Mouse (Mus musculus) T-helper 2 cell (primary cell): ENCODE data around the gene Snd1.

Source experiments
- in situ Hi-C: fragments of 300-600 bp; cut with MboI, MseI; formaldehyde crosslinking; loops from one replicate; pipeline ENCODE4 v1.15.1; 2025; ENCODE audit warnings: high pct_unique_total_duplicates

Gene Snd1

DNA sequence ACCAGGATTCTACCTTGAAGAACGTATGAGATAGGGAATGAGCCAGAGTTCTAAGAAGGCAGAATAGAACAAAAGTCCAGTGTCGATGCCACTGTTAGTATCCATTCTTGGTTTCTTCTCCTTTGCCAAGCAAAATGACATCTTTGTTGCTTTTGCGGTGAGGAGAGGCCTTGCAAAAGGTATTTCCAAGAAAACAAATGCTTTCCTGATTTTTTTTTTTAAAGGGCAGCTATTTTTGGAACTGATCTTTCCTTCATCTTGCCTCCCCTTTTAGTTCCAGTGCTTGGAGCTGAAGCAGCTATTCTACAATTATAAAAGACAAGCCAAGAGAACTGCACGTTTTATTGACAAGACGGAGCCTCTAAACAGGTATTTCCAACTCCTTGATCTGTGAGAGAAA lies at the start of gene Snd1:
TSS of gene Snd1 (plus strand) at position 301 of the 400 bp plus-strand sequence.
- in situ Hi-C loops = loop anchor here (5.0 kb wide), 2 partner anchors 48 to 213 kb away; partner anchors contain the start of genes Fscn3 and Gcc1

DNA sequence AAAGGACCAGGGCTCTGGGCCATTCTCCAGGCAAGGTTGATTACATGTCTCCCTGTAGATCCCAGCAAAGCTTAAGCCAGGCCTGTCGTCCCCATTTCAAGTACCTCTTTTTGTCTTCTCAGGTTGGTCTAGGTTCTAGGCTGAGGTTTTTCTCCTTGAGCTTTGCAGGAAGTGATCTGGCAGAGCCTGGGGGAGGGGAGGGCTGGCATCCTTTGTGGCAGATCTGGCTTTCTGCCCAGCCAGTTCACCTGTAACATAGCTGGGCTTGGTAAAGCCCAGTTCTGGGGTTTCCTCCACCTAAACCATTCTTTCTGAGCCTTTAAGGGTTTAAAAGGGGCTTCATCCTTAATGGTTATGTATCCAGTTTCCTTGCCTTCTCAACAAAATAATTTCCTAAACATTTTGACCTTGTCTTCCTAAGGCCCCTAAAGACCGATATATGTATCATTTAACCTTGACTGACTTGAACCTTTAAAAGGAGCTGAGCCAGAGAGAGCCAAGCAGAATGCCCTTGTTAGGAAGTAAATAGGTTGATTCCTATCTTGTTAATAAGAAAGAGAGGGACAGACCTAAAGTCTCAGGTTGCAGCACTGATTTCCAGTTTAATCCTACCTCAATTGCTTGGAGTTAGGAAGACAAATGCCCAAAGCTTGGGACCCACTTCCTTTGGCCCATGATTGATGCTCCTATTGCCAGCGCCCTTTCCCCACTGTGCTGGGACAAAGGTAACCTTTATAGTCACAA lies 47.7 kb upstream of the Snd1 start, which contains the start of gene Fscn3:
TSS of gene Fscn3 (plus strand) at position 694 of the 744 bp plus-strand sequence.
- in situ Hi-C loops = loop anchor here (5.0 kb wide), 1 partner anchor 50 kb away; the partner anchor contains the start of gene Snd1

- in situ Hi-C loops = loop anchor here (5.0 kb wide), 1 partner anchor 49 kb away; the partner anchor contains the start of gene Snd1
Observed at GRCm38 (mm10) chr6:28428290-28428689, 46.6 kb upstream of the Snd1 start, which contains the start of gene Gcc1. Gcc1 (minus strand) TSS chr6:28428390.

- in situ Hi-C loops = loop anchor here (5.0 to 10.0 kb wide), 2 partner anchors 47 to 575 kb away; partner anchors contain the start of gene Snd1
Observed at GRCm38 (mm10) chr6:28429870-28430269, 45.1 kb upstream of the Snd1 start.

DNA sequence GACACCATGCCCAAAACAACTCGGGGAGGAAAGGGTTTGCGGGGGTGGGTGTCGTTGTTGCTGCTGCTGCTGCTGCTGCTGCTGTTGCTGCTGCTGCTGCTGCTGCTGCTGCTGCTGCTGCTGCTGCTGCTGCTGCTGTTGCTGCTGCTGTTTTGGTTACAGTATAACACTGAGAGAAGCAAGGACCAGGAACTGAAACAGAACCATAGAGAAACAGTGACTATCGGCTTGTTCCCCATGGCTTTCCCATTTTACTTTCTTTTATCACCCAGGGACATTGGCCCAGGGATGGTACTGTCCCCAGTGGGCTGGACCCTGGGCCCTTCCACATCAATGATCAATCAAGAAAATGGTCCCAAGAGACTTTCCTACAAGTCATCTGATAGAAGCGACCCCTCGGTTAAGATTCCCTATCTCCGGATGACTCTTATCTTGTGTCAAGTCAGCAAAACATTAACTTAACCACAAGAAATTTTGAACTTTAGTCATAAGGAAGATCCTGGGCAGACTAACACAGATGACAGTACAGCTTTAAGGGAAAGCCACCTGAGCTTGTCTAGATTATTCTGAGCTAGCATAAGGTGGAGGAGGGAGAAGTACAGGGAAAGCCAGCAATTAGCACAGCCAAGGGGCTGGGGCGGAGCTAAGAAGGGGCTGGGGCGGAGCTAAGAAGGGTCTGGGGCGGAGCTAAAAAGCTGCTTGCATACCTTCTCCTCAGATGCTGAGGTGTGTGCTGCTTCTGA lies 44.0 kb upstream of the Snd1 start:
- in situ Hi-C loops = loop anchor here (10.0 kb wide), 1 partner anchor 574 kb away; no protein-coding TSS in a partner anchor

DNA sequence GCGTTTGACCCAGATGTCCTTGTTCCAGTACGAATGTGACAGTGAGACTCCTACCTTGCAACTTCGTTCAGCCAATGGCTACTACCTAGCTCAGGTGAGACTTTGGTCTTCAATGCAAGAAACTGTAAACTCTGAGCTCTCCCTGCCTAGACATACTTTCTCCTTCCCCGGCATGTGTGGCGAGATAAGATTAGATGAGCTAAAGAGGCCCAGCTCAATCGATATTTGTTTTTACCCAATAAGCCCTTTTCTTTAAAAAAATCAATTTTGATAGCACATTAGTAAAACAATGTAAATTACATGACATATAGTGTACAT lies 43.4 kb upstream of the Snd1 start:
- in situ Hi-C loops = loop anchor here (10.0 kb wide), 1 partner anchor 573 kb away; no protein-coding TSS in a partner anchor

DNA sequence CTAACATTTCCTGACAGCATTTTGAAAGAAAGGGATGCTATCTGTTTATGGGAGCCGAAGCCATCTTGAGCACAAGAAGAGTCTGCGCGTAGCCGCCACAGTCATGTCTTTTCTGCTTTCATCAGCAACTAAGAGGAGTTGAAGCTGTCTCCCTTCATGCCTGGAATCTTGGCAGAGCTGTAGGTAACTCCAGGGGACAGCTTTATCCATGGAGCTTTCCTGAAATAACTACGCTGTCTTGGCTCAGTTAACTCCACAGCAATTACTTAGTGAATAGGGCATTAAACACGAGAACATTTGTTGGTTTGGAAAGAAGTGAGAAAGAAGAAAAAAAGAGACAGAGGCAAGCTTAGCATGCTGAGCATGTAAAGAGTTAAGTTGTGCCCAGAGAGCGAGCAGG lies 27.0 kb upstream of the Snd1 start:
- in situ Hi-C loops = no loop called here

DNA sequence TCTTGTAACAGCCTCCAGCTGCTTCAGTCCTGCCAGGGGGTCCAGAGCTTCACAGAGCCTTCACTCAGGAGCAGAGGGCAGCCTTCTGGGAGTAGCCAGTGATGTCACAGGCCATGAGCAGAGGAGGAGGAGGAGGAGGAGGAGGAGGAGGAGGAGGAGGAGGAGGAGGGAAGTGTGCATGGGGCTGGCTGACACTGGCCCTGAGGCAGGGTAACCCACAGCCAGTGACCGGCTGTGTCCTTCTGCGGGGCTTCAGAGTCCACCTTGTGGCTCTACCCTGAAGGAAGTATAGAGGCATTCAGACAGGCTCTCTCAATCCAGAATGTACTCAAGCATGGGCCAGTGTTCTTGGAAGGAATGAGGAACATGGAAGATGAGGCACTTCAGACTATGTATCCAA lies 25.7 kb upstream of the Snd1 start, which contains the start of gene Pax4:
TSS of gene Pax4 (minus strand) at position 101 of the 400 bp plus-strand sequence.
- in situ Hi-C loops = no loop called here

DNA sequence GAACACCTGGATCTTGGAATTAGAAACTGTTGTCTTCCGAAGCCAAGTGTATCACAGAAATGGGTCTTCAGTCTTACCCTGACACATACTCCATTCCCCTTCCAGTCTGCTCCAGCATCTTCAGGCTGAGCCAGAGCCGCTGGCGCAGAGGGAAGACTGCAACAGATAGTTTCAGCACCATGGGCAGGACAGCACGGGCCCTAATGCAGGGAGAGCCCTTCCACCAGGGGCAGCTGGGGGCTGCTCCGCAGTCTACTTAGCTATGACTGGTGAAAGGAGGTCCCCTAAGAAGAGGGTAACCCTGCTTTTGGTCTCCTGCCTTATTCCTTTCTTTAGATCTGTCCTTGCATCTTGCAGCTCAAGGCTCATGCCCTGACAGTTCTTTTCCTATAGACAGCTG lies 24.5 kb upstream of the Snd1 start:
- in situ Hi-C loops = loop anchor here (10.0 kb wide), 1 partner anchor 654 kb away; no protein-coding TSS in a partner anchor

DNA sequence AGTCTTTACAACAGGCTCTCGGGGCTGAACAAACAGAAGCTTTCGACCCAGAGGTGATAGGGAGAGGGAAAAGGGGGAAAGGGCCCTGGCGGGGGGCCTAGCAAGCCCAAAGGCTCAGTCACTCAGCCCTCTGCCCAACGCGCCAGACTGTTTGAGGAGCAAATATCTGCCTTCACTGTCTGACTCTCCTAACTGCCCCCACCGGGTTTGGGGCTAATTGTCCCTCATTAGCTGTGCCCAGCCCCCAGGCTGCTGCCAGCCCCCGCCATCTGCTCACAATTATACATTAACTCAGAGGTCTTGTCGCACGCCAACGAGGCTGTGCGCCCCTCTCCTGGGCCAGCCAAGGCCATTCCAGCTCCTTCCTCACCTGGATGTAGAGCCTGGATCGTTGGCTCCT lies 24.0 kb upstream of the Snd1 start:
- in situ Hi-C loops = loop anchor here (10.0 kb wide), 1 partner anchor 654 kb away; no protein-coding TSS in a partner anchor

DNA sequence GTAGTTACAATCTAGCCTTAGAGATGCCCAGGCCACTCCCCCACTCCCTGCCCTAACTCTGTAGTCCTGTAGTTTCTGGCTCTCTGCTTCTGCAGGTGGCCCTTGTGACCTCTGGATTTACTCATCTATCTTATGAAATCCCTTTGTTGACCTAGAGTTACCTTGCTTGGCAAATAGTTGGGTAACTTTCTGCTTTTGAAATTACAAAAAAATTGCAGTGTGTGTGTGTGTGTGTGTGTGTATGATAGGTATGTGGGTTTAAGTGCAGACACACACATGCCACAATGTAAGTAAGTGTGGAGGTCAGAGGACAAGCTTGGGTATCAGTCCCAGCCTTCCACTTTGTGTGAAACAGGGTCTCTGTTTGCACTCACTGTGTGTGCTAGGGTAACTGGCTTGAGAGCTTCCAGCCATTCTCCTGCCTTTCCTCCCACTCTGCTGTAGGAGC lies 15.7 kb upstream of the Snd1 start:
- in situ Hi-C loops = loop anchor here (10.0 kb wide), 1 partner anchor 646 kb away; no protein-coding TSS in a partner anchor

DNA sequence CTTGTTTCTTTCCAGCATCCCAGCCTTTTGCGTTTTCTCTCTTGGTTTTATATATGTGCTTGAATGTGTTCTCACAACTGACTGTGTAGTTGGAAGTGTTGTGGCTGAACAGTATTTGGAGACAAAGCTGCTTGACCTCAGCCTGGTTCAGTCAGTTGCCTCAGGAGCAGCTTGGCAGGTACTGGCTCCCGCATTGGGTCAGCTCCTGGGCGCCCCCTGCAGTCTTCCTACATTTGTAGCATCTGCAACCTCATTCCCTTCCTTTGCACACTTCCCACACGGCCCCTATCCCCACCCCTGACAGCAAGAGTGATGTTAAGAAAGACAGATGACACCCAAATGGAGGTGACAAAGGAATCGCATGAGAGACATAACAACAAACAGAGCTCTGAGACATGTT lies 14.4 kb upstream of the Snd1 start:
- in situ Hi-C loops = no loop called here

DNA sequence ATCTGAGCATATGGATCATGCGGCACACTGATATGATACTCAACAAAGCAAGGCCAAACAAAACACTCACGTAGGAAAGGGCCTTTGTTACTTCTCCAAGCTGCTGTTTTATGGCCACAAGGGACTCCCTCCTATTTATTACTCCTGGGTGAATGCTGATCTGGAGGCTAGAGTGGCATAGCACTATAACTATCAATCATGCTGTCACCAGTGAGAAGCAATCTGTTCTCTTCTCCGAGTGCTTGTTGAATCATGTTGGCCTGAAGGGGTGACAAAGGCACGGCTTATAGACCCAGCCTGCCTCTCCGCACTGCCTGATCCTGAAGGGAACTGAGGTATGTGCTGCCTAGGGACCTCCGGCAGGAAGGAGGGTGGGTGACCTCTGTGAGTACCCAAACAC lies 10.3 kb upstream of the Snd1 start:
- in situ Hi-C loops = no loop called here

GRCm38 (mm10) chr6:28470017-28470602 lies 4.8 kb upstream of the Snd1 start:
- in situ Hi-C loops = no loop called here

DNA sequence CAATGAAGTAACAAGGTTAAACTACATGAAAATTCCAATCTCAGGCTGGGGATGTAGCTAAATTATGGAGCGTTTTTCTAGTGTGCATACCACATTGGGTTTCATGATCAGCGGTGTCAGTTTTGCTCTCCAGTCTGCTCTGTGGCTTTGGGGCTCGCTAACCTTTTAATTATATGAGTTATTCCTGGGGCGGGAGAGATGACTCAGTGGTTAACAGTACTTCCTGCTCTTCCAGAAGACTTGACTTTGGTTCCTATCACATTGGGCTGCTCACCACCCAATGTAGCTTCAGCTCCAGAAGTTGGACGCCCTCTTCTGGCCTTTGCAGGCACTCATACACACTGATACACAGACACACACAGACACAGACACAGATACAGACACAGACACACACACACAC lies 4.3 kb upstream of the Snd1 start:
- in situ Hi-C loops = no loop called here

GRCm38 (mm10) chr6:28471284-28472035 lies 3.5 kb upstream of the Snd1 start:
- in situ Hi-C loops = no loop called here

- in situ Hi-C loops = no loop called here
Observed at GRCm38 (mm10) chr6:28474211-28474610, 728 bp upstream of the Snd1 start.

DNA sequence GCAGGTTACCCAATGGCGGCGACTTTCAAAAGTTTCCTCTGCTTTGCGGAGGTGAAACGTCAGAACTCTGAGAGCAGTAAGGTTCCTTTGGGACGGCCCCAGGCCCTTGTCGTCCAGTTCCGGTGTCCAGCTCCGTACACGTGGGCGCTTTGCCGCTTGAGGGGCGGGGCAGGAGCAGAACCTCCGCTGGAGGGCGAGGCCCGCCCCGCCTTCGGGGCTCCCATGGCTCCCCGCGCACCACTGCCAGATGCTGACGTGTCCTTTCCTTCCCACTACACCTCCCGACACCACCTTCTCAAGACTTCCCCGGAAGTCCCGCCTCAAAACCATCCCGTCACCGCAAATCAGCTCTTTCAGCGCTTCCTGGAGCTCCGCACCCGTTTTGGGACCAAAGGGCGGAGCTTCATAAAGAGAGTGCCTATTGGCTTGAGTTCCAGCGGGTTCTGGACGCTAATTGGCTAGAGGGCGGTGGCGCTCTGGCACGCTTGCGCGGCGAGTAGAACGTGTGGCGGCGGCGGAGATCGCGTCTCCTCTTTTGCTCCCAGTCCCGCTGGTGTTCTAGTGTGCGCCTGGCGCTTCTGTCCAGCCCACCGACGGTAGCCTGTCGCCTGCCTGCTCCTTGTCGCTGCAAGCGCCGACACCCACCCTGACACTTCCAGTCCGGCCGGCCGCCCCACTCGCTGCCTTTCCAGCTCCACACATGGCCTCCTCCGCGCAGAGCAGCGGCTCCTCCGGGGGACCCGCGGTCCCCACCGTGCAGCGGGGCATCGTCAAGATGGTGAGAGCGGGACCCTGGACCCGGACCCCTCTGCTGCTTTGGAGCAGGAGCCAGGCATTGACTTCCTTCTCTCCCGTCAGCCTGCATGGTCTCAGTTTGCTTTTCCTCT lies 5.2 kb downstream of the Snd1 start:
- in situ Hi-C loops = loop anchor here (5.0 kb wide), 2 partner anchors 53 to 218 kb away; partner anchors contain the start of genes Fscn3 and Gcc1

DNA sequence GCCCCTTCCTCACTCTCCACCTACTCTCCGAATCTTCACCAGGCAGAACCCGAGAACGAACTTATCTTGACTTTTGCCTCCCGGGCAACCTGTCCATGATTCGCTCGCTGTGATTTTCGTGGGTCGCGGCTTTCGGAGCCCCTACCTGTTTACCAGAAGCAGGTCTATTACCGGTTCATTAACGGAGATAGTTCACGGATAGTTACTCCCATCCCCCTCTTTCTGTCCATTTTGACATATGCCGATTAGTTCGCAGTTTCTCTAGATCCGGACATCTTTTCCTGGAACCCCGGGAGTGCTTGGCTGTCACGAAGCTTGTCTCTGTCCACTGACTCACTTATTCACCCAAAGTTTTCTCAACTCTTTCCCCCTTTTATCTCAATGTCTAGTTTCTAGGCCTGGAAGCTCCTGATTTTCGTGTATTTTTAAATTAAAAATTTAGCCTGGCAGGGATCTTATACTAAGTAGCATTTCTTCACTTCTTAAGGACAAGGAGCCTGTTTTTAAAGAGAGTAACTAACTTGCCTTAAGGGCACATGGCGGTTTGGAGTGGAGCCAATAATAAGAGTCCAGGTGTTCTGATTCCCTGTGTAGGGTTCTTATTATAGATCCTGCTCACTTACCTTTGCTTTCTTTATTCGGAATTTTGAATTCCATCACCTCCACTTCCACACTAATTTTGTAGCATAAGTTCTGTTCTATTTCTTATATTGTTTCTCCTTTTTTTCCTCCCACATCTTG lies 6.0 kb downstream of the Snd1 start:
- in situ Hi-C loops = no loop called here
